Mouse (Mus musculus) G1E (cell line): ENCODE measurements around the gene Defb33. TPM values are rescaled to one million over a fixed set of nuclear protein-coding genes. Genes with fewer than 3 reads are reported as not detected.

Experiments used
- ATAC-seq: 2 replicates; pipeline ENCODE4 v1.8.0; 2016; ENCODE audit warnings: mild to moderate bottlenecking; ENCODE audit not compliant: insufficient number of reproducible peaks, poor library complexity, low FRiP score, severe bottlenecking; ENCODE audit errors: extremely low read depth
- DNase-seq: peaks from one replicate; pipeline ENCODE4 v3.0.0; 2012; ENCODE audit warnings: low spot score
- H3K27me3 ChIP-seq: 2 replicates; pipeline ENCODE4 v1.6.1; 2012; ENCODE audit warnings: mild to moderate bottlenecking, low read length, inconsistent platforms; ENCODE audit not compliant: insufficient read depth
- H3K36me3 ChIP-seq: replicated peaks from 2 replicates; pipeline ENCODE3; 2012; ENCODE audit warnings: mild to moderate bottlenecking, inconsistent platforms
- H3K4me1 ChIP-seq: 2 replicates; pipeline ENCODE4 v1.6.1; 2012; ENCODE audit warnings: low read depth, low read length, inconsistent platforms, mixed read lengths; ENCODE audit not compliant: insufficient read depth
- H3K4me3 ChIP-seq: 2 replicates; pipeline ENCODE4 v1.5.1; 2012; ENCODE audit warnings: low read depth, mild to moderate bottlenecking, inconsistent platforms, low read length, moderate library complexity, mixed read lengths
- H3K9me3 ChIP-seq: replicated peaks from 2 replicates; pipeline ENCODE4 v1.6.1; 2012; ENCODE audit warnings: inconsistent platforms
- CTCF ChIP-seq: IDR thresholded peaks from 2 replicates; pipeline ENCODE4 v1.5.1; 2012; ENCODE audit warnings: low read depth, low read length, inconsistent platforms, mixed read lengths
- GATA1 ChIP-seq: IDR thresholded peaks from 2 replicates; pipeline ENCODE4 v1.6.1; 2012; ENCODE audit warnings: borderline replicate concordance, low read length, inconsistent platforms, mixed read lengths
- GATA2 ChIP-seq: IDR thresholded peaks from 2 replicates; pipeline ENCODE4 v1.6.1; 2012; ENCODE audit warnings: low read depth, low read length, inconsistent platforms, borderline replicate concordance
- POLR2AphosphoS5 ChIP-seq: IDR thresholded peaks from 2 replicates; pipeline ENCODE4 v1.6.1; 2012; ENCODE audit warnings: low read depth, low read length, inconsistent platforms; ENCODE audit not compliant: insufficient replicate concordance
- TAL1 ChIP-seq: conservative IDR thresholded peaks from 2 replicates; pipeline ENCODE4 v1.6.1; 2012; ENCODE audit warnings: low read depth, low read length, inconsistent platforms, mixed read lengths
- polyA plus RNA-seq: library from polyadenylated mRNA; stranded (reverse); fragments of >175 nt; gene quantifications from 2 replicates; pipeline ENCODE4 v1.2.3, GENCODE M21; 2012
- total RNA-seq, 2 experiments: library from RNA; stranded (forward) in 1 of 2; stranded (reverse) in 1 of 2; fragments of 200-1000 nt in 1 of 2; fragments of >200 nt in 1 of 2; fragmentation: Nextera tagmentation in 1 of 2; gene quantifications; 2 replicates each; pipeline ENCODE4 v1.2.3; 2014 to 2017

Defb33 gene
- total RNA-seq (2014; fragmentation: Nextera tagmentation) (not detected in 2 replicates), total RNA-seq (2017) (not detected in 2 replicates), polyA plus RNA-seq (not detected in 2 replicates)

- no peak for TF ChIP-seq GATA1
- TF ChIP-seq POLR2AphosphoS5: no peak
- TF ChIP-seq TAL1: no peak
- no peak for TF ChIP-seq GATA2
- TF ChIP-seq CTCF: no peak
Measured at GRCm38 (mm10) chr8:20892369-20892768, at the start of gene Defb33. Gene Defb33 (plus strand): TSS chr8:20892669.

DNA sequence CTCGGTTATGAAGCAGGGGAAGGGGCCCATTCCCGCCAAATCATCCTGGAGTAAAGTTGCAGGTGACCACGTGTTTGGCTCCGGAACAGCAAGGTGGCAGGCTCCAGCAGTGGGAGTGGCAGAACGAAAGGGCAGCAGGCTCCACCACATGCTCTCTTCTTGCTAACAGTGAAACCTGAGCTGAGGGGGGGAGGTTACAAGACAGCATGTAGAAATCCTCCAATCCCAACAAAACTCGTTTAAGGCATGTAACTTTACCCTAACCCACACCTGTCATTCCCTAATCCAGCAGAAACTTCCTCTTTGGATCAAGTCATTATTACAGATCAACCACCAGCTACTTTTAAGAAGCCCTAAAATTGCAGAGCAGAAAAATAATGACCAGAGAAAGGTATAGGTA is 17.9 kb upstream of the Defb33 start:
- Histone ChIP-seq H3K9me3 (no peaks in the 10 kb centered on the region), H3K4me3 (no peak overlapping the region), H3K36me3 (no peaks in the 10 kb centered on the region), H3K27me3 (no peaks in the 10 kb centered on the region), H3K4me1 (no peaks in the 10 kb centered on the region)
- no peak for ATAC-seq
- DNase-seq: no peak
- TF ChIP-seq GATA2: no peak
- TF ChIP-seq TAL1: no peak
- TF ChIP-seq POLR2AphosphoS5: no peak
- no peak for TF ChIP-seq CTCF
- TF ChIP-seq GATA1: no peak

More at GRCm38 (mm10) chr8:20892369-20892768, at the start of gene Defb33:
- Histone ChIP-seq H3K4me1 (no peaks in the 10 kb centered on the region), H3K36me3 (no peaks in the 10 kb centered on the region), H3K9me3 (no peaks in the 10 kb centered on the region), H3K27me3 (no peaks in the 10 kb centered on the region), H3K4me3 (no peak within 1 kb of the TSS)
- no peak for DNase-seq
- ATAC-seq: no peak

- Histone ChIP-seq H3K4me1 (no peaks in the 10 kb centered on the region), H3K4me3 (no peak within 1 kb of the TSS), H3K36me3 (no peaks in the 10 kb centered on the region), H3K27me3 (no peaks in the 10 kb centered on the region), H3K9me3 (no peaks in the 10 kb centered on the region)
- ATAC-seq (no peak), DNase-seq (no peak)
- TF ChIP-seq TAL1: no peak
- TF ChIP-seq CTCF: no peak
- TF ChIP-seq POLR2AphosphoS5: no peak
- TF ChIP-seq GATA2: no peak
- no peak for TF ChIP-seq GATA1
Measured at GRCm38 (mm10) chr8:20902527-20902926, 10.1 kb downstream of the Defb33 start, which contains the start of gene Gm15056. Gene Gm15056 (minus strand): TSS chr8:20902627.

DNA sequence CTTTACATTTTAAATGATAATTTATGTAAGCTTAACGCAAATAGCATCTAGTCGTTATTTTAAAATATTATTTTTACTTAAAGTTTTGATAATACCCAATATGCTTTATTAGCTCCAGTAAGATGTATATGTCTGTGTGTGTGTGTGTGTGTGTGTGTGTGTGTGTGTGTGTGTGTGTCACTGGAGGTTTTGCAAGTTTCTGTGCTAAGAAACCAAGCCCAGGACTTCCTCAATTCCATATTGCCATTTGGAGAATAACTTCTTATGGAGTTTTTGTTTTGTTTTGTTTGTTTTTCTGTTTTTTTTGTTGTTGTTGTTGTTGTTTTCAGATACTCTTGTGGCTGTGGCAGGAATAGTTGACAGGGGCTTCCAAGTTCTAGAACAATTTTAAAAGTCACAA is 14.7 kb downstream of the Defb33 start:
- H3K4me1 ChIP-seq: no peaks in the 10 kb centered on the region
- no peak overlapping the region for H3K4me3 ChIP-seq
- no peak for ATAC-seq
- no peaks in the 10 kb centered on the region for H3K9me3 ChIP-seq
- DNase-seq: no peak
- H3K27me3 ChIP-seq: no peaks in the 10 kb centered on the region
- TF ChIP-seq CTCF: no peak
- no peak for TF ChIP-seq GATA2
- TF ChIP-seq POLR2AphosphoS5: no peak
- TF ChIP-seq GATA1: no peak
- no peak for TF ChIP-seq TAL1
- no peaks in the 10 kb centered on the region for H3K36me3 ChIP-seq

- no peak overlapping the region for H3K4me3 ChIP-seq
- TF ChIP-seq POLR2AphosphoS5 (no peak), TAL1 (no peak), CTCF (no peak), GATA2 (no peak), GATA1 (no peak)
- no peak for DNase-seq
- no peaks in the 10 kb centered on the region for H3K27me3 ChIP-seq
- H3K9me3 ChIP-seq: no peaks in the 10 kb centered on the region
- no peak for ATAC-seq
- no peaks in the 10 kb centered on the region for H3K36me3 ChIP-seq
- H3K4me1 ChIP-seq: no peaks in the 10 kb centered on the region
Measured at GRCm38 (mm10) chr8:20908256-20908655, 15.8 kb downstream of the Defb33 start.

DNA sequence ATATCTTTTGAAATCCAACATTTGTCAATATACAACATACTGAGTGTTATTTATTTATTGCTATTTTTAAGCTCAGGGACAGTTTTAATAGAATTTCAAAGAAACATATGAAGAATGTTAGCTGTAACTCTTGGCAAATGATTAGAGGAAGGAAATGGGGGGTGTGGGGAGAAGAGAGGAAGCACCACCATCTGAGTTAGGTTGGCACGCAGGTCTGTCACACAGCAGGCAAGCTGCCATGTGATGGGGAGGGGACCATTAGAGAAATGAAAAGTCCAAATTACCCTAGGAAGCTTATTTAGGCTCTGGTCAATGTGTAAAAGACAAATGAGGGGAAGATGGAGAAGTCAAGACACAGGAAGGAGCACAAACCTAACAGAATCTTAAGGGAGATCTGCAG is 19.8 kb downstream of the Defb33 start:
- 0 out of 2 replicates have a peak, but pooled peaks cover 3% of the 10 kb centered on the region for H3K27me3 ChIP-seq
- ATAC-seq: no peak
- H3K4me1 ChIP-seq: no peaks in the 10 kb centered on the region
- TF ChIP-seq POLR2AphosphoS5: no peak
- H3K36me3 ChIP-seq: no peaks in the 10 kb centered on the region
- no peak overlapping the region for H3K4me3 ChIP-seq
- DNase-seq: no peak
- no peaks in the 10 kb centered on the region for H3K9me3 ChIP-seq

GRCm38 (mm10) chr8:20921971-20922370 is 29.5 kb downstream of the Defb33 start, which contains the start of gene Gm6040:
Gene Gm6040 (minus strand): TSS chr8:20922071.
- Histone ChIP-seq H3K36me3 (no peaks in the 10 kb centered on the region), H3K4me3 (no peak within 1 kb of the TSS), H3K27me3 (0 out of 2 replicates have a peak, but pooled peaks cover 2% of the 10 kb centered on the region), H3K9me3 (no peaks in the 10 kb centered on the region), H3K4me1 (no peaks in the 10 kb centered on the region)
- ATAC-seq (no peak), DNase-seq (no peak)
- TF ChIP-seq CTCF (no peak), TAL1 (no peak), POLR2AphosphoS5 (no peak), GATA2 (no peak), GATA1 (no peak)
